Mouse (Mus musculus): ENCODE results near the gene Nhsl1. TPM values are rescaled to one million over a fixed set of nuclear protein-coding genes. Genes with fewer than 3 reads are reported as not detected.

Nhsl1 gene
- total RNA-seq, 2 experiments from 2014 or later: 23.7 to 28.9 TPM

DNA sequence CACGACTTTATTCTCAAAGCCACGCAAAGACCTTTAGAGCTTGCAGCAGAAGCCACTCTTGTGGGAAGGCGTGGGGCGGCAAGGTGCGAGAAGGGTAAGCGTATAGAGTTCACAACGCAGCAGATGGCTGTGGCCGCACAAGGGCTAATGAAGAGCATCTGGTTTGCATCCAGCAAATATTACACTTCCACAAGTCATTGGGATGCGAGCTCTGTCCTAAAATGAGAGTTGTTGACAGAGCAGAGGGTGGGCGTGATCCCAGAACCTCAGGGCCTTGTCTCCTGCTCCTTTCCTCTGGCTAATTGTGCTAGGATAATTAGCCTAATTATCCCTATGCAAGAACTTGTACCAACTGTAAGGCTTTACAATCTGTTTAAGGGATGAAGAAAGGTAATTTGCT lies 186.9 kb downstream of the Nhsl1 start:
- TF ChIP-seq CTCF (IDR thresholded peaks at IDR 0.05): no peak
- no peak for DNase-seq (ENCODE audit: extremely low spot score in 1 of 2, low spot score in 2 of 2)
- intact Hi-C loops (cut with DNase I): no loop called here
- no peak overlapping the region for H3K27ac ChIP-seq
- no peak overlapping the region for H3K4me3 ChIP-seq

DNA sequence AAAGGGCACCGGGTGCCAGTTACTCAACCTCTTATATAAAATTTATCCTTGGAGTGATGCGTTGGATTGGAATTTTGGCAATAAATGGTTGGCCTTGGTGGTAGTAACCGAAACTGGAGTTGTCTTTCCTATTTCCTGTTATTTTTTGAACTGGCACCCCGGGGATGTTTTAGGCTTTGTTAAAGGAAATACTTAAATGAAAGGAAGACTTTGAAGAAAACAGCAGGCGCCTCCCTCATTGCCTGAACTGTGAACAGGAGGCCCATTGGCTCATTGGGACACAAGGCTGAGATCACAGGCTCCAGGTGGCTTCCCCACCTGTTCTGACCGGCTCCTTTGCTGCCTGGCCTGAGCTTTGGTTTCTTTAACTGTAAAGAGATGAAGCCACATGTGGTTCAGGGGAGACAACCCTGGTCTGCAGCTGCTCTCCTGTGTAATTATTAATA lies 187.7 kb downstream of the Nhsl1 start:
- no peak overlapping the region for H3K4me3 ChIP-seq
- H3K27ac ChIP-seq: no peak overlapping the region
- no peak for DNase-seq (ENCODE audit: extremely low spot score in 1 of 2, low spot score in 2 of 2)
- TF ChIP-seq CTCF (IDR thresholded peaks at IDR 0.05): no peak
- intact Hi-C loops (cut with DNase I): no loop called here

DNA sequence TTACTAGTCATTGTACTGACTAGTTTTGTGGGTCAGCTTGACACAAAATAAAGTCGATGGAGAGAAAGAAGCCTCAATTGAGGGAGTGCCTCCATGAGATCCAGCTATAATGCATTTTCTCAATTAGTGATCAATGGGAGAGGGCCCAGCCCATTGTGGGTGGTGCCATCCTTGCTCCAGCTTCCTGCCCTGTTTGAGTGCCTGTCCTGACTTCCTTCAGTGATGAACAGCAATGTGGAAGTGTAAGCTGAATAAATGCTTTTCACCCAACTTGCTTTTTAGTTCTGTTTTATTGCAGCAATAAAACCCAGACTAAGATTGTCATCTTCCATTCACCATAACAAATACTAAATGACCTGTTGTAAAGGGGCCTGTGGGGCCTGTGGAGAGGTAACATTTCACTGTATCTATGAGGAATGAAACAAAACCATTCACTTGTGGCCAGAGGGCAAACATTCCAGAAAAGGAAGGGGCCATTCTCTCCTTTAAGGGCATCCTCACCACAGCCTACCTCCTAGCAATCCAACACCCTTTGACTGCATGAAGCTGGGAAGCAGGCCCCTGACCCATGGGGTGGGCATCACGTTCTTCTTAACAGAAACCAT lies 189.2 kb downstream of the Nhsl1 start:
- no peak for DNase-seq (ENCODE audit: extremely low spot score in 1 of 2, low spot score in 2 of 2)
- no peak for TF ChIP-seq CTCF (IDR thresholded peaks at IDR 0.05)
- Histone ChIP-seq H3K4me3 (no peak overlapping the region), H3K27ac (no peak overlapping the region)
- intact Hi-C loops (cut with DNase I): loop anchor here (1.0 kb wide), 1 partner anchor 18 kb away; no protein-coding TSS in a partner anchor

DNA sequence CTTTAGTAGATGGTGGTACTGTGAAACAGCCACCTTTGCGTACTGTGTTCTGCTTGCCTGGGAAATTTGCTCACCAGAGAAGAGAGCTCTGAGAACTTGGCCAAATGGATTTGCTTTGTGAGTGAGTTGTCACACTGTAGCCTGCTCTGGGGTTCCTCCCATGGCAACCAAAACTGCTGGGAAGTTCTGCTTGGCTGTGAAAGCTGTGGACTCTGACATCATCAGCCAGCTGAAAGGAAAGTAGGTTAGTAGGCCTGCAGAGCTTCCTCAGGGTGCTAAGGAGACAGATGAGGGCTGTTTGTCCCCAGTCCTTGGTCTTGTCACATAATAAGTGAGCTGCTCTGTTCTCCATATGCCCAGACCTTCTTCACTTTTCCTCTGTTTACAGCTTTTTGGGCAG lies 189.8 kb downstream of the Nhsl1 start:
- Histone ChIP-seq H3K27ac (no peak overlapping the region), H3K4me3 (no peak overlapping the region)
- intact Hi-C loops (cut with DNase I): loop anchor here (1.0 kb wide), 1 partner anchor 18 kb away; no protein-coding TSS in a partner anchor
- DNase-seq (ENCODE audit: extremely low spot score in 1 of 2, low spot score in 2 of 2): peak; percentile 44 to 51
- no peak for TF ChIP-seq CTCF (IDR thresholded peaks at IDR 0.05)

DNA sequence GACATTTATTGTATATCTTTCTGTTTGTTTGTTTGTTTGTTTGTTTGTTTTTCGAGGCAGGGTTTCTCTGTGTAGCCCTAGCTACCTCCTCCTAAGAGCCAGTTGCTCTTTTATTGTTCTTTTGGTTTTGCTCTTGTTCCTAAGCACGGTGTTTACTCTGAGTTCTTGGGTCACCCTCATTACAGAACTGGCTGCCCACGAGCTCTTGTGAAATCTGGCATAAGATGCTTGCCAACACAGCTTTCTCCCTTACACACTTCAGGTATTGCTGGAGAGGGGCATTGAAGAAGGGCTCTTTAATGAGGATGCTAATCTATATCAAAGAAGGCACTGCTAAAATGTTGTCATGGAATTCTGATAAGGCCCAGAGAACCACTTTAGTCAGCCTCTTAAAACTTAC lies 191.9 kb downstream of the Nhsl1 start:
- TF ChIP-seq CTCF (IDR thresholded peaks at IDR 0.05): no peak
- DNase-seq (ENCODE audit: extremely low spot score in 1 of 2, low spot score in 2 of 2): no peak
- Histone ChIP-seq H3K4me3 (no peak overlapping the region), H3K27ac (no peak overlapping the region)
- intact Hi-C loops (cut with DNase I): no loop called here

DNA sequence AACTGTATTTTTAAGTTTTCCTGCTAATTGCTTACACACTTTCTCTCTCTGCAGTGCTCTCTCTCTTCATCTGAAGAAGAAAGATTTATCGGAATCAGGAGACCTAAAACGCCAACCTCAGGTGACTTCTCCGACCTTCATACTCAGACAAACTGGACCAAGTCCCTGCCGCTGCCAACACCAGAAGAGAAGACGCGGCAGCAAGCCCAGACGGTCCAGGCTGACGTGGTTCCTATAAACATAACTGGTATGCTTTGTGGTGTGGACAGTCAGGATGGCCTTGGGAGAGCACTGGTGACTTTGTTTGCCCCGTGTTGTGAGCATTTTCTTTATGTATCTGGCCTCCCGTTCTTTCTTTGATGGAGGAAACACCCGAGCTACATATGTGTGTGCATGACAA lies 192.7 kb downstream of the Nhsl1 start:
- no peak overlapping the region for H3K27ac ChIP-seq
- TF ChIP-seq CTCF (IDR thresholded peaks at IDR 0.05): no peak
- no peak overlapping the region for H3K4me3 ChIP-seq
- DNase-seq (ENCODE audit: extremely low spot score in 1 of 2, low spot score in 2 of 2): no peak
- intact Hi-C loops (cut with DNase I): no loop called here

DNA sequence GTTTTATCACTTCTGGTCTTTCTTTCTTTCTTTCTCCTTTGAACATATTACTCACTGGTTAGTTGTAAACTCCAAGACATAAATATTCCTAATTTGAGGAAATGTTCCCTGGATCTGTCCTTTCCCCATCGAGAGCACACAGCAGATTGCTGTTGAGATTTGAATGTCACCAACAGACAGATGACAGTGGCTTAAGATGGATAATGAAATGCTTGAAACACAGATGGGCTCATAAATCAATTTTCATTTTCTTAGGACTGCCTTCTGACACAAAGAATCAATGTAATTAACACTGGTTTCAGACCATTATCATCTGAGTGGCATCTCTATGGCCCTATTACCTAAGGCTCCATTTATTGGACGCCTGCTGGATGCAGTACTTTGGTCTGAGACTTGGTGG lies 203.8 kb downstream of the Nhsl1 start:
- no peak for DNase-seq (ENCODE audit: extremely low spot score in 1 of 2, low spot score in 2 of 2)
- TF ChIP-seq CTCF (IDR thresholded peaks at IDR 0.05): no peak
- H3K4me3 ChIP-seq: no peak overlapping the region
- intact Hi-C loops (cut with DNase I): no loop called here
- no peak overlapping the region for H3K27ac ChIP-seq

DNA sequence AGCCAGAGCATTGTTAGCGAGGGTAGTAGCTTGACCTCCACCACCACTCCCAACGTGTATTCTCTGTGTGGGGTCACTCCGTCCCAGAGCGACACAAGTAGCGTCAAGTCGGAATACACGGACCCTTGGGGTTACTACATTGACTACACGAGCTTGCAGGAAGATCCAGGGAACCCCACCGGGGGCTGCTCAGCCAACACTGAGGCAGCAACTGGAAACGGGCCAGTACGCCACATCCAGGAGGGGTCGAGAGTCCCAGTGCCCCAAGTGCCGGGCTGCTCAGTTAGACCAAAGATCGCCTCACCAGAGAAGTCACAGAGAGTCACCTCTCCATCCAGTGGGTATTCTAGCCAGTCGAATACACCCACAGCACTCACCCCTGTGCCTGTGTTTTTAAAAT lies 206.5 kb downstream of the Nhsl1 start:
- no peak for TF ChIP-seq CTCF (IDR thresholded peaks at IDR 0.05)
- Histone ChIP-seq H3K4me3 (no peak overlapping the region), H3K27ac (no peak overlapping the region)
- DNase-seq (ENCODE audit: extremely low spot score in 1 of 2, low spot score in 2 of 2): no peak
- intact Hi-C loops (cut with DNase I): loop anchor here (5.0 kb wide), 2 partner anchors 88 to 118 kb away; no protein-coding TSS in a partner anchor

DNA sequence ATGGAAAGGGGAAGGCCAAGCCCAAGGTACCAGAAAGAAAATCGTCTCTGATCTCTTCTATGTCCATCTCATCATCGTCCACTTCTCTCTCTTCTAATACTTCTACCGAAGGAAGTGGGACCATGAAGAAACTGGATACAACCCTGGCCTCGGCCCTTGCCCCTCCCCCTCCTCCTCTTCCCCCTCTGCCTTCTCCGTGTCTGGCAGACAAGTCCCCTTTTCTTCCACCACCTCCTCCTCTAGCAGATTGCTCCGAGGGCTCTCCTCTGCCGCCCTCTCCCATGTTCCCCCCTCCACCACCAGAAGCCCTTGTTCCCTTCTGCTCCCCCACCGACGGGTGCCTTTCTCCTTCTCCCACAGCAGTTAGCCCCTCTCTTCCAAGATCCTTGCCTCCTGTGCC lies 206.9 kb downstream of the Nhsl1 start:
- DNase-seq (ENCODE audit: extremely low spot score in 1 of 2, low spot score in 2 of 2): no peak
- H3K27ac ChIP-seq: no peak overlapping the region; the same call in 1 of the 2 replicates
- no peak for TF ChIP-seq CTCF (IDR thresholded peaks at IDR 0.05)
- intact Hi-C loops (cut with DNase I): loop anchor here (1.0 to 5.0 kb wide), 5 partner anchors 17 to 290 kb away; no protein-coding TSS in a partner anchor
- H3K4me3 ChIP-seq: peak overlapping the region; percentile 45; the same call in 1 of the 2 replicates

DNA sequence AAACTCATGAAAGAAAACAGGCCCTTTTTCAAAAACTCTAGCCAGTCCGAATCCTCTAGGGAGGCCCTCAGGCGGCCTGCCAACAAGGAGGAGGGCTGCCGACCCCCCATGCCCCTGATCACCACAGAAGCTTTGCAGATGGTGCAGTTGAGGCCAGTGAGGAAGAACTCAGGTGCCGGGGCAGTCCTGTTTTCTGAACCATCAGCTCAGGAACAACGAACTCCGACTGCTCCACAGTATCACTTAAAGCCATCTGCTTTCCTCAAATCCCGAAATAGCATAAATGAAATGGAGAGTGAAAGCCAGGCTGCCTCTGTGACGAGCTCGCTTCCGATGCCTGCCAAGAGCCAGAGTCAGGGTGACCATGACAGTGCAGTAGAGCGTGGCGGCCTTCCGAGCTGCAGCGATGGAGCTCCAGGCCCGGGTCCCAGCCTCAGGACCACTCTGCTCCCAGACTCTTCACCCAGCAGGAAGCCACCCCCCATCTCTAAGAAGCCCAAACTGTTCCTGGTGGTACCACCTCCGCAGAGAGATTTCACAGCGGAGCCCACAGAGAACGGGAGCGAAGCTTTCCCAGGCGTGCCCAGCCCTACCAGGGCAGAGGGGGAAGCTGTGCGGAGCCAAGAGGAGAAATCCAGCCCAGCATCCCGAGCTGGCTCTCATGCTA lies 207.5 kb downstream of the Nhsl1 start:
- no peak for TF ChIP-seq CTCF (IDR thresholded peaks at IDR 0.05)
- H3K27ac ChIP-seq: peak overlapping the region; percentile 80
- DNase-seq (ENCODE audit: extremely low spot score in 1 of 2, low spot score in 2 of 2): peak; percentile 42 to 71
- peak overlapping the region; percentile 45 for H3K4me3 ChIP-seq
- intact Hi-C loops (cut with DNase I): loop anchor here (1.0 to 5.0 kb wide), 5 partner anchors 18 to 291 kb away; no protein-coding TSS in a partner anchor

DNA sequence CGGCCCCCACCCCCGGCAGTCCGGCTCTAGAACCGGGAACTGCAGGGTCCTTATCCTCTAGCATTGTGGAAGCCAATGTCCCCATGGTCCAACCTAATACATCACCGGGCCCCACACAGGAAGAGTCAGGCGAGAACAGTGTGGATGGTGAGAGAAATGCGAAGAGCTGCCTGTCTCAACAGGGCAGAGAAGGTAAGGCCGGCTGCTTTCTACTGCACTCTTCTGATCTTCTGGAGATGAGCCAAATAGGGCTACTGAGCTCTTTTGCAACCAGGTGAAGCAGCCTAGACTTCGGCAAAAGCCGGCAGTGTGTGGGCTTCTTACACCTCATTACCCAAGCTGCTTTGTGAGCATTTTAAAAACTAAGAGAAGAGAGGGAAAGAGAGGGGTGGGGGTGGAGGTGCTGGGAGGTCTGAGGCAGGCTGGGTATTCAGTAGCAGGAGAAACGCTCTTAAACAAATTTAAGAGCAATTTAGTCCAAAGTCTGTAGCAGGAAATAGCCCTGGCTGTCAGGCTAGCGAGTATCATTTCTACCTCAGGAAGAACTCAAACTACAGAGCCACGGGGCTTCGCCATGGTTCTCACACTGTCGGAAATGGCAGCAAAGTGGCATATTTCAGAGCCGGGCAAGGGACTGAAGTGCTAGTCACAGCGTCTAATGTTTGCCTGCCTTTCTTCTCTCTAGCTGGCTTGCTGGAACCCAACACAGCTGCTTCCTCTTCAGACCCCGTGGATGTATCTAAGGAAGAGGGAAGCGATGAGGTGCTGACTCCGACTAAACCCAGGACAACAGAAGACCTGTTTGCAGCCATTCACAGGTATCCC lies 208.3 kb downstream of the Nhsl1 start:
- Histone ChIP-seq H3K27ac (peak overlapping the region; percentile 80), H3K4me3 (peak overlapping the region; percentile 45)
- intact Hi-C loops (cut with DNase I): loop anchor here (1.0 to 5.0 kb wide), 5 partner anchors 19 to 292 kb away; no protein-coding TSS in a partner anchor
- TF ChIP-seq CTCF (IDR thresholded peaks at IDR 0.05): no peak
- DNase-seq (ENCODE audit: extremely low spot score in 1 of 2, low spot score in 2 of 2): peak in 1 of 2 experiments; percentile 23

DNA sequence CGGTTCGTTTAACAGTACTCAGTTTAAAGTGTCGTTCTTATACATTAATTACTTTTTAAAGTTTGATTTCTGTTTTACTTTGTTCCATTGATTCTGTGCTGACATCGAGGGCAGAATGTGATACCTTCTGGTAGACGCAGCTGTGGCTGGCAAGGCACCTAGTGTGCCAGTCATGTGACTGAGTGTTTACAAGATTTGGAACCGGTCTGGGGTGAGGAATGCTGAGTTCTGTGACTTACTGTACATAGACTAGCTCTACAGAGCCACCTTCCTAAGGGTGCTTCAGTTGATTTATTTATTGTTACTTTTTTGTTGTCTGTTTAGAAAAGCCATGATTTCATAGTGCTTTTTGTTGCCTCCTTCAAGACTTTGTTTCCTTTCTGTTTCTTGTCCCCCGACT lies 209.0 kb downstream of the Nhsl1 start:
- no peak for DNase-seq (ENCODE audit: extremely low spot score in 1 of 2, low spot score in 2 of 2)

More for the DNA sequence above, 209.0 kb downstream of the Nhsl1 start:
- intact Hi-C loops (cut with DNase I): loop anchor here (1.0 to 5.0 kb wide), 5 partner anchors 47 to 136 kb away; no protein-coding TSS in a partner anchor
- no peak for TF ChIP-seq CTCF (IDR thresholded peaks at IDR 0.05)
- Histone ChIP-seq H3K4me3 (peak overlapping the region; percentile 45), H3K27ac (no peak overlapping the region; the same call in 1 of the 2 replicates)
